Mouse (Mus musculus) left cerebral cortex, adult 2 months (tissue): ENCODE measurements at regions not wholly inside any gene's neighbourhood (a gene's known extent, or its start where the extent isn't known, plus 50 kb on each side); places are given as distances from the start of the nearest gene placed in this dataset.

ENCODE experiments used
- DNase-seq, 2 experiments: peaks; one replicate each; pipeline ENCODE4 v3.0.0; 2021 to 2022; ENCODE audit warnings: low spot score in 2 of 2, mixed read lengths in 1 of 2; ENCODE audit errors: extremely low spot score in 1 of 2
- H3K27ac ChIP-seq: fragments of 200-600 bp; 2 replicates; pipeline ENCODE4 v1.8.1; 2022
- H3K4me3 ChIP-seq: fragments of 200-600 bp; 2 replicates; pipeline ENCODE4 v1.8.1; 2022
- CTCF ChIP-seq: fragments of 200-600 bp; IDR thresholded peaks from 2 replicates; pipeline ENCODE4 v1.8.1; 2022; ENCODE audit warnings: antibody characterized with exemption, mild to moderate bottlenecking, moderate library complexity
- intact Hi-C: fragments of 180-260 bp; cut with DNase I; formaldehyde crosslinking; loops from one replicate; pipeline ENCODE4 v1.15.1; 2025

GRCm38 (mm10) chr1:184297001-184297740 lies 263.1 kb upstream of the 1700056E22Rik start:
- no peak overlapping the region for H3K4me3 ChIP-seq
- DNase-seq, result no peak
- intact Hi-C loops, result no loop called here
- no peak for TF ChIP-seq CTCF
- no peak overlapping the region for H3K27ac ChIP-seq

GRCm38 (mm10) chr1:184291129-184291528 lies 257.0 kb upstream of the 1700056E22Rik start:
- no peak for DNase-seq
- intact Hi-C loops, result no loop called here
- H3K27ac ChIP-seq, result no peak overlapping the region
- H3K4me3 ChIP-seq, result no peak overlapping the region
- TF ChIP-seq CTCF, result no peak

- intact Hi-C loops, result no loop called here
- Histone ChIP-seq H3K27ac (no peak overlapping the region), H3K4me3 (no peak overlapping the region)
- no peak for DNase-seq
- TF ChIP-seq CTCF, result no peak
Observed at GRCm38 (mm10) chr1:184289733-184290416, 255.8 kb upstream of the 1700056E22Rik start.

GRCm38 (mm10) chr1:184281768-184282167 lies 247.7 kb upstream of the 1700056E22Rik start:
- intact Hi-C loops, result no loop called here
- no peak for TF ChIP-seq CTCF
- Histone ChIP-seq H3K4me3 (no peak overlapping the region), H3K27ac (no peak overlapping the region)
- no peak for DNase-seq

- intact Hi-C loops, result no loop called here
- no peak overlapping the region for H3K4me3 ChIP-seq
- no peak for TF ChIP-seq CTCF
Observed at GRCm38 (mm10) chr1:184279263-184279662, 245.2 kb upstream of the 1700056E22Rik start.

GRCm38 (mm10) chr1:184277001-184277400 lies 242.9 kb upstream of the 1700056E22Rik start:
- no peak for DNase-seq
- H3K27ac ChIP-seq, result no peak overlapping the region
- intact Hi-C loops, result no loop called here
- no peak for TF ChIP-seq CTCF
- H3K4me3 ChIP-seq, result no peak overlapping the region

More at GRCm38 (mm10) chr1:184279263-184279662, 245.2 kb upstream of the 1700056E22Rik start:
- no peak overlapping the region for H3K27ac ChIP-seq
- DNase-seq, result no peak

GRCm38 (mm10) chr1:184275877-184276276 lies 241.8 kb upstream of the 1700056E22Rik start:
- Histone ChIP-seq H3K4me3 (no peak overlapping the region), H3K27ac (no peak overlapping the region)
- intact Hi-C loops, result no loop called here
- no peak for TF ChIP-seq CTCF
- DNase-seq, result no peak

GRCm38 (mm10) chr1:184275396-184275795 lies 241.3 kb upstream of the 1700056E22Rik start:
- intact Hi-C loops, result no loop called here
- no peak for TF ChIP-seq CTCF
- no peak for DNase-seq

GRCm38 (mm10) chr1:184274704-184275103 lies 240.6 kb upstream of the 1700056E22Rik start:
- Histone ChIP-seq H3K27ac (no peak overlapping the region), H3K4me3 (no peak overlapping the region)
- intact Hi-C loops, result no loop called here
- no peak for DNase-seq
- TF ChIP-seq CTCF, result no peak

More at GRCm38 (mm10) chr1:184275396-184275795, 241.3 kb upstream of the 1700056E22Rik start:
- Histone ChIP-seq H3K4me3 (no peak overlapping the region), H3K27ac (no peak overlapping the region)

- intact Hi-C loops, result no loop called here
- Histone ChIP-seq H3K27ac (no peak overlapping the region), H3K4me3 (no peak overlapping the region)
- no peak; the same call in none of the 2 replicates for TF ChIP-seq CTCF
- DNase-seq, result no peak
Observed at GRCm38 (mm10) chr1:184273722-184274121, 239.6 kb upstream of the 1700056E22Rik start.

GRCm38 (mm10) chr1:184271254-184271653 lies 237.2 kb upstream of the 1700056E22Rik start:
- intact Hi-C loops, result no loop called here
- TF ChIP-seq CTCF, result no peak
- DNase-seq, result no peak
- no peak overlapping the region for H3K27ac ChIP-seq
- H3K4me3 ChIP-seq, result no peak overlapping the region

- no peak overlapping the region for H3K27ac ChIP-seq
- intact Hi-C loops, result loop anchor here (1.0 to 10.0 kb wide), 5 partner anchors 129 to 526 kb away; no protein-coding TSS in a partner anchor
- no peak overlapping the region for H3K4me3 ChIP-seq
- peak; percentile 53 to 59 for DNase-seq
- peak; percentile 99 for TF ChIP-seq CTCF
Observed at GRCm38 (mm10) chr1:184266051-184266450, 231.9 kb upstream of the 1700056E22Rik start.
